In genomic region chr7:19458072-19458486, GRCm38 (mm10) we compare ENCODE assay signal across 8 mouse cellular contexts. TPM values are rescaled to one million over a fixed set of nuclear protein-coding genes. Genes with fewer than 3 reads are reported as not detected.
DNase-seq lines count a peak whose midpoint lies in the region; ATAC-seq and TF ChIP-seq lines count a peak whose summit lies in the region.

No protein-coding gene starts in this region.

- peak overlapping the region; percentile 98 for H3K4me2 ChIP-seq in forebrain, embryonic 13.5 days
- H3K4me2 ChIP-seq in hindbrain, embryonic 11.5 days (replicated peaks; ENCODE audit: low read depth, low read length): peak overlapping the region; percentile 97
- peak overlapping the region; percentile 94 for H3K4me2 ChIP-seq in limb, embryonic 15.5 days
- H3K4me2 ChIP-seq in midbrain, embryonic 14.5 days (ENCODE audit: low read length): peak overlapping the region; percentile 95

- no peak for ATAC-seq in frontal cortex, adult (ENCODE audit: low TSS enrichment)
- peak; percentile 73 for ATAC-seq in forebrain, embryonic 13.5 days
- peak; percentile 80 for ATAC-seq in hindbrain, embryonic 11.5 days (ENCODE audit: low FRiP score)
- no peak for ATAC-seq in limb, embryonic 15.5 days (ENCODE audit: insufficient number of reproducible peaks, low FRiP score, low TSS enrichment, low read depth)
- peak; percentile 71 for ATAC-seq in midbrain, embryonic 14.5 days (ENCODE audit: low FRiP score, low TSS enrichment)

- peak; percentile 65 to 68 for DNase-seq in frontal cortex, postnatal 10 days (ENCODE audit: low spot score in 2 of 2)
- peak; percentile 84 for DNase-seq in hindbrain, embryonic 11.5 days (ENCODE audit: low spot score)
- peak; percentile 78 for DNase-seq in midbrain, embryonic 14.5 days
- DNase-seq in spleen, postnatal 4 days (ENCODE audit: low spot score in 2 of 2): peak; percentile 55 to 83

- peaks cover 17% of the 10 kb centered on the region for H3K36me3 ChIP-seq in forebrain, embryonic 13.5 days (ENCODE audit: poor library complexity, severe bottlenecking)
- H3K36me3 ChIP-seq in hindbrain, embryonic 11.5 days (ENCODE audit: control insufficient read depth, insufficient read depth, low read length): no peaks in the 10 kb centered on the region; the same call in 1 of the 2 replicates
- H3K36me3 ChIP-seq in limb, embryonic 15.5 days: peaks cover 23% of the 10 kb centered on the region
- peaks cover 12% of the 10 kb centered on the region; the same call in 1 of the 2 replicates for H3K36me3 ChIP-seq in midbrain, embryonic 14.5 days (ENCODE audit: control insufficient read depth, insufficient read depth, low read length)

- no peak for TF ChIP-seq POLR2A in bone marrow macrophage, adult 2 months (IDR thresholded peaks at IDR 0.05; ENCODE audit: borderline replicate concordance, low read depth, low read length)

- H3K4me1 ChIP-seq in bone marrow macrophage, adult 2 months (ENCODE audit: control insufficient read depth, insufficient read depth, low read length): peaks cover 15% of the 10 kb centered on the region
- peaks cover 25% of the 10 kb centered on the region for H3K4me1 ChIP-seq in forebrain, embryonic 13.5 days
- H3K4me1 ChIP-seq in hindbrain, embryonic 11.5 days (replicated peaks; ENCODE audit: control insufficient read depth, insufficient read depth, low read length): peaks cover 8% of the 10 kb centered on the region; the same call in 1 of the 2 replicates
- H3K4me1 ChIP-seq in limb, embryonic 15.5 days: peaks cover 25% of the 10 kb centered on the region
- peaks cover 11% of the 10 kb centered on the region for H3K4me1 ChIP-seq in midbrain, embryonic 14.5 days (ENCODE audit: control insufficient read depth, insufficient read depth, low read length)

- H3K9ac ChIP-seq in forebrain, embryonic 13.5 days: peak overlapping the region; percentile 94
- peak overlapping the region; percentile 90 for H3K9ac ChIP-seq in hindbrain, embryonic 11.5 days (ENCODE audit: low read depth, low read length)
- peak overlapping the region; percentile 82 for H3K9ac ChIP-seq in limb, embryonic 15.5 days
- peak overlapping the region; percentile 90 for H3K9ac ChIP-seq in midbrain, embryonic 14.5 days (replicated peaks; ENCODE audit: low read length)

- H3K27ac ChIP-seq in bone marrow macrophage, adult 2 months (ENCODE audit: insufficient read depth, low read depth, low read length): no peak overlapping the region
- H3K27ac ChIP-seq in forebrain, embryonic 13.5 days: peak overlapping the region; percentile 68
- peak overlapping the region; percentile 79 for H3K27ac ChIP-seq in hindbrain, embryonic 11.5 days (ENCODE audit: low read depth, low read length)
- H3K27ac ChIP-seq in limb, embryonic 15.5 days: peak overlapping the region; percentile 80
- H3K27ac ChIP-seq in midbrain, embryonic 14.5 days (replicated peaks; ENCODE audit: low read depth, low read length): peak overlapping the region; percentile 79

- no peak for TF ChIP-seq CTCF in bone marrow macrophage, adult 2 months (IDR thresholded peaks at IDR 0.05; ENCODE audit: low read depth, low read length)

- H3K4me3 ChIP-seq in bone marrow macrophage, adult 2 months (ENCODE audit: insufficient read depth, low read length): peak overlapping the region; percentile 87
- peak overlapping the region; percentile 88 for H3K4me3 ChIP-seq in forebrain, embryonic 13.5 days
- peak overlapping the region; percentile 99 for H3K4me3 ChIP-seq in hindbrain, embryonic 11.5 days (ENCODE audit: low read depth, low read length)
- peak overlapping the region; percentile 83 for H3K4me3 ChIP-seq in limb, embryonic 15.5 days
- peak overlapping the region; percentile 90 for H3K4me3 ChIP-seq in midbrain, embryonic 14.5 days (replicated peaks; ENCODE audit: low read depth, low read length)

- H3K9me3 ChIP-seq in forebrain, embryonic 13.5 days (replicated peaks): no peaks in the 10 kb centered on the region
- H3K9me3 ChIP-seq in hindbrain, embryonic 11.5 days (ENCODE audit: control insufficient read depth, low read length): no peaks in the 10 kb centered on the region
- no peaks in the 10 kb centered on the region for H3K9me3 ChIP-seq in limb, embryonic 15.5 days
- H3K9me3 ChIP-seq in midbrain, embryonic 14.5 days (ENCODE audit: control insufficient read depth, low read length): no peaks in the 10 kb centered on the region

- peaks cover 3% of the 10 kb centered on the region for H3K27me3 ChIP-seq in forebrain, embryonic 13.5 days
- H3K27me3 ChIP-seq in hindbrain, embryonic 11.5 days (ENCODE audit: control insufficient read depth, insufficient read depth, low read length): no peaks in the 10 kb centered on the region
- H3K27me3 ChIP-seq in limb, embryonic 15.5 days: no peaks in the 10 kb centered on the region
- no peaks in the 10 kb centered on the region for H3K27me3 ChIP-seq in midbrain, embryonic 14.5 days (ENCODE audit: control insufficient read depth, insufficient read depth, low read length)

- under 1% methylated on average over 23 of the region's 31 CpGs for WGBS in forebrain, embryonic 13.5 days
- 0% methylated on average over 14 of the region's 31 CpGs for WGBS in hindbrain, embryonic 11.5 days
- under 1% methylated on average over 31 of the region's 31 CpGs for WGBS in limb, embryonic 15.5 days
- 0% methylated on average over 31 of the region's 31 CpGs for WGBS in midbrain, embryonic 14.5 days

RNA-seq across cellular contexts. Expression of gene Mark4, which starts 0.5 kb away (rescaled TPM):
- 21.3 and 21.4 TPM in 2 replicates for polyA plus RNA-seq in bone marrow macrophage, adult 2 months (2012; ENCODE audit: insufficient read depth, insufficient read length, missing spikeins)
- polyA plus RNA-seq in forebrain, embryonic 13.5 days (2015; fragmentation: Nextera tagmentation; extraction: Ambion mirVana): 11.7 and 12.2 TPM in 2 replicates
- 11.5 and 13.3 TPM in 2 replicates for polyA plus RNA-seq in hindbrain, embryonic 11.5 days (2014; fragmentation: Nextera tagmentation; extraction: Ambion mirVana)
- polyA plus RNA-seq in limb, embryonic 15.5 days (2015; fragmentation: Nextera tagmentation; extraction: Ambion mirVana): 8.2 and 9.3 TPM in 2 replicates
- polyA plus RNA-seq in midbrain, embryonic 14.5 days (2014; fragmentation: Nextera tagmentation; extraction: Ambion mirVana): 18.8 and 20.3 TPM in 2 replicates

RNA-seq across cellular contexts. Expression of gene Exoc3l2, which starts 5.1 kb away (rescaled TPM):
- not detected in 2 replicates for polyA plus RNA-seq in bone marrow macrophage, adult 2 months (2012; ENCODE audit: insufficient read depth, insufficient read length, missing spikeins)
- polyA plus RNA-seq in forebrain, embryonic 13.5 days (2015; fragmentation: Nextera tagmentation; extraction: Ambion mirVana): 0.13 and 0.29 TPM in 2 replicates
- 0.66 and 0.76 TPM in 2 replicates for polyA plus RNA-seq in hindbrain, embryonic 11.5 days (2014; fragmentation: Nextera tagmentation; extraction: Ambion mirVana)
- 1.4 and 1.6 TPM in 2 replicates for polyA plus RNA-seq in limb, embryonic 15.5 days (2015; fragmentation: Nextera tagmentation; extraction: Ambion mirVana)
- 0.12 and 0.29 TPM in 2 replicates for polyA plus RNA-seq in midbrain, embryonic 14.5 days (2014; fragmentation: Nextera tagmentation; extraction: Ambion mirVana)

RNA-seq across cellular contexts. Expression of gene Bloc1s3, which starts 50.1 kb away (rescaled TPM):
- 9.7 and 11.0 TPM in 2 replicates for polyA plus RNA-seq in bone marrow macrophage, adult 2 months (2012; ENCODE audit: insufficient read depth, insufficient read length, missing spikeins)
- 3.3 and 3.4 TPM in 2 replicates for polyA plus RNA-seq in forebrain, embryonic 13.5 days (2015; fragmentation: Nextera tagmentation; extraction: Ambion mirVana)
- polyA plus RNA-seq in hindbrain, embryonic 11.5 days (2014; fragmentation: Nextera tagmentation; extraction: Ambion mirVana): 2.4 and 2.5 TPM in 2 replicates
- 1.8 and 2.0 TPM in 2 replicates for polyA plus RNA-seq in limb, embryonic 15.5 days (2015; fragmentation: Nextera tagmentation; extraction: Ambion mirVana)
- polyA plus RNA-seq in midbrain, embryonic 14.5 days (2014; fragmentation: Nextera tagmentation; extraction: Ambion mirVana): 2.5 and 6.1 TPM in 2 replicates

RNA-seq across cellular contexts. Expression of gene Trappc6a, which starts 50.1 kb away (rescaled TPM):
- polyA plus RNA-seq in bone marrow macrophage, adult 2 months (2012; ENCODE audit: insufficient read depth, insufficient read length, missing spikeins): 51.4 and 57.0 TPM in 2 replicates
- polyA plus RNA-seq in forebrain, embryonic 13.5 days (2015; fragmentation: Nextera tagmentation; extraction: Ambion mirVana): 39.3 and 40.6 TPM in 2 replicates
- 45.7 and 49.8 TPM in 2 replicates for polyA plus RNA-seq in hindbrain, embryonic 11.5 days (2014; fragmentation: Nextera tagmentation; extraction: Ambion mirVana)
- polyA plus RNA-seq in limb, embryonic 15.5 days (2015; fragmentation: Nextera tagmentation; extraction: Ambion mirVana): 94.7 and 97.9 TPM in 2 replicates
- polyA plus RNA-seq in midbrain, embryonic 14.5 days (2014; fragmentation: Nextera tagmentation; extraction: Ambion mirVana): 30.1 and 36.6 TPM in 2 replicates

RNA-seq across cellular contexts. Expression of gene Ckm, which starts 53.5 kb away (rescaled TPM):
- polyA plus RNA-seq in bone marrow macrophage, adult 2 months (2012; ENCODE audit: insufficient read depth, insufficient read length, missing spikeins): 0.65 TPM in 1 of 2 replicates, not detected in the other
- polyA plus RNA-seq in forebrain, embryonic 13.5 days (2015; fragmentation: Nextera tagmentation; extraction: Ambion mirVana): not detected in 2 replicates
- 0.13 TPM in 1 of 2 replicates, not detected in the other for polyA plus RNA-seq in hindbrain, embryonic 11.5 days (2014; fragmentation: Nextera tagmentation; extraction: Ambion mirVana)
- polyA plus RNA-seq in limb, embryonic 15.5 days (2015; fragmentation: Nextera tagmentation; extraction: Ambion mirVana): 139 and 815 TPM in 2 replicates
- 0.35 TPM in 1 of 2 replicates, not detected in the other for polyA plus RNA-seq in midbrain, embryonic 14.5 days (2014; fragmentation: Nextera tagmentation; extraction: Ambion mirVana)

Comparison
In these comparisons a context has a peak if more than half of its experiments do, and no peak if none do; other contexts are left out.
1. ATAC-seq: peak in forebrain, embryonic 13.5 days (single experiment), hindbrain, embryonic 11.5 days (single experiment) and midbrain, embryonic 14.5 days (single experiment); none in frontal cortex, adult (single experiment) and limb, embryonic 15.5 days (single experiment).
2. Peak in every context shown above with its lines, with median percentiles within 50 percentile points of each other: DNase-seq, H3K4me3 ChIP-seq, H3K4me2 ChIP-seq and H3K9ac ChIP-seq.